Mouse (Mus musculus) hindbrain, embryonic 14.5 days (tissue): ENCODE measurements at regions not wholly inside any gene's neighbourhood (a gene's known extent, or its start where the extent isn't known, plus 50 kb on each side); places are given as distances from the start of the nearest gene placed in this dataset.

Source experiments
- ATAC-seq: fragments of 200-750 bp; cut with Nextera tagmentation; 2 replicates; pipeline ENCODE4 v1.8.0; 2017; ENCODE audit warnings: moderate number of reproducible peaks, mild to moderate bottlenecking, moderate TSS enrichment, moderate library complexity; ENCODE audit not compliant: low FRiP score
- DNase-seq: peaks from one replicate; pipeline ENCODE4 v3.0.0-alpha.2; 2015; ENCODE audit warnings: low spot score
- H3K27ac ChIP-seq: fragments of 300-500 bp; sonication (generic); 2 replicates; pipeline ENCODE4 v1.5.1; 2014; ENCODE audit warnings: mild to moderate bottlenecking, moderate library complexity
- H3K27me3 ChIP-seq: fragments of 300-500 bp; sonication (generic); 2 replicates; pipeline ENCODE4 v1.6.1; 2014; ENCODE audit warnings: mild to moderate bottlenecking, low read length, mixed read lengths; ENCODE audit not compliant: control insufficient read depth, insufficient read depth
- H3K36me3 ChIP-seq: fragments of 300-500 bp; sonication (generic); replicated peaks from 2 replicates; pipeline ENCODE4 v1.6.1; 2014; ENCODE audit not compliant: control insufficient read depth, insufficient read depth
- H3K4me1 ChIP-seq: fragments of 300-500 bp; sonication (generic); replicated peaks from 2 replicates; pipeline ENCODE4 v1.6.1; 2014; ENCODE audit warnings: antibody characterized with exemption, low read length, mixed read lengths; ENCODE audit not compliant: control insufficient read depth, insufficient read depth
- H3K4me2 ChIP-seq: fragments of 300-500 bp; sonication (generic); replicated peaks from 2 replicates; pipeline ENCODE4 v1.6.1; 2014; ENCODE audit warnings: mild to moderate bottlenecking, moderate library complexity
- H3K4me3 ChIP-seq: fragments of 300-500 bp; sonication (generic); replicated peaks from 2 replicates; pipeline ENCODE4 v1.5.1; 2014; ENCODE audit warnings: mild to moderate bottlenecking, low read length
- H3K9ac ChIP-seq: fragments of 300-500 bp; sonication (generic); 2 replicates; pipeline ENCODE4 v1.6.1; 2014
- H3K9me3 ChIP-seq: fragments of 300-500 bp; sonication (generic); 2 replicates; pipeline ENCODE4 v1.6.1; 2016; ENCODE audit warnings: low read length; ENCODE audit not compliant: control insufficient read depth
- WGBS: fragments of 180-500 bp; shearing (Covaris S2); extraction: QIAGEN DNeasy Blood & Tissue Kit; methylation state at CpG from one replicate; pipeline ENCODE4 v1.1.7; 2014; 5-methylcytosine and 5-hydroxymethylcytosine counted together

GRCm38 (mm10) chr11:56149752-56150151 is 108.9 kb upstream of the Nmur2 start:
- no peak for DNase-seq
- Histone ChIP-seq H3K4me3 (no peak overlapping the region), H3K4me2 (no peak overlapping the region), H3K27me3 (peaks cover 6% of the 10 kb centered on the region; the same call in 1 of the 2 replicates), H3K4me1 (no peaks in the 10 kb centered on the region), H3K9ac (no peak overlapping the region), H3K36me3 (no peaks in the 10 kb centered on the region), H3K9me3 (no peaks in the 10 kb centered on the region), H3K27ac (no peak overlapping the region)
- 56% methylated on average over 1 of the region's 1 CpGs for WGBS
- ATAC-seq, result no peak

- no peaks in the 10 kb centered on the region for H3K9me3 ChIP-seq
- no peak overlapping the region for H3K4me3 ChIP-seq
- ATAC-seq (no peak), DNase-seq (peak; percentile 58)
- no peak overlapping the region for H3K27ac ChIP-seq
- H3K4me1 ChIP-seq, result no peaks in the 10 kb centered on the region
- no peak overlapping the region for H3K4me2 ChIP-seq
- no peaks in the 10 kb centered on the region for H3K36me3 ChIP-seq
- peaks cover 6% of the 10 kb centered on the region; the same call in 1 of the 2 replicates for H3K27me3 ChIP-seq
- no peak overlapping the region for H3K9ac ChIP-seq
- 78% methylated on average over 1 of the region's 1 CpGs for WGBS
These were observed 108.1 kb upstream of the Nmur2 start for GRCm38 (mm10) chr11:56148956-56149355.

GRCm38 (mm10) chr11:56146708-56147107 is 105.9 kb upstream of the Nmur2 start:
- no peak for DNase-seq
- Histone ChIP-seq H3K36me3 (no peaks in the 10 kb centered on the region), H3K27me3 (peaks cover 6% of the 10 kb centered on the region; the same call in 1 of the 2 replicates), H3K4me1 (no peaks in the 10 kb centered on the region), H3K27ac (no peak overlapping the region), H3K9me3 (no peaks in the 10 kb centered on the region), H3K4me3 (no peak overlapping the region), H3K4me2 (no peak overlapping the region), H3K9ac (no peak overlapping the region)
- WGBS, result 58% methylated on average over 5 of the region's 5 CpGs
- no peak for ATAC-seq

GRCm38 (mm10) chr11:56131339-56131823 is 90.6 kb upstream of the Nmur2 start:
- no peak overlapping the region for H3K4me3 ChIP-seq

GRCm38 (mm10) chr11:56116553-56117232 is 75.9 kb upstream of the Nmur2 start:
- no peak overlapping the region for H3K27ac ChIP-seq
- H3K9ac ChIP-seq, result no peak overlapping the region
- H3K4me2 ChIP-seq, result no peak overlapping the region
- DNase-seq (peak; percentile 88), ATAC-seq (0 out of 2 replicates have a peak, but pooled peaks have one; percentile 34)
- no peaks in the 10 kb centered on the region for H3K36me3 ChIP-seq
- no peaks in the 10 kb centered on the region for H3K4me1 ChIP-seq
- H3K27me3 ChIP-seq, result no peaks in the 10 kb centered on the region
- 47% methylated on average over 12 of the region's 12 CpGs for WGBS
- H3K4me3 ChIP-seq, result no peak overlapping the region
- no peaks in the 10 kb centered on the region for H3K9me3 ChIP-seq

More at GRCm38 (mm10) chr11:56131339-56131823, 90.6 kb upstream of the Nmur2 start:
- DNase-seq (peak; percentile 96), ATAC-seq (peak; percentile 64; the same call in 1 of the 2 replicates)
- Histone ChIP-seq H3K36me3 (no peaks in the 10 kb centered on the region), H3K4me2 (peak overlapping the region; percentile 43), H3K27ac (no peak overlapping the region), H3K9me3 (no peaks in the 10 kb centered on the region), H3K27me3 (no peaks in the 10 kb centered on the region), H3K4me1 (no peaks in the 10 kb centered on the region), H3K9ac (no peak overlapping the region)
- WGBS, result 24% methylated on average over 15 of the region's 15 CpGs

GRCm38 (mm10) chr11:56107929-56108328 is 67.1 kb upstream of the Nmur2 start:
- Histone ChIP-seq H3K9me3 (no peaks in the 10 kb centered on the region), H3K9ac (no peak overlapping the region), H3K27me3 (no peaks in the 10 kb centered on the region), H3K4me3 (no peak overlapping the region), H3K36me3 (no peaks in the 10 kb centered on the region), H3K4me2 (no peak overlapping the region), H3K27ac (no peak overlapping the region), H3K4me1 (no peaks in the 10 kb centered on the region)
- DNase-seq (peak; percentile 94), ATAC-seq (no peak)
- 11% methylated on average over 3 of the region's 3 CpGs for WGBS

GRCm38 (mm10) chr11:56105632-56106031 is 64.8 kb upstream of the Nmur2 start:
- WGBS, result 26% methylated on average over 4 of the region's 4 CpGs
- Histone ChIP-seq H3K4me2 (no peak overlapping the region), H3K4me3 (no peak overlapping the region), H3K36me3 (no peaks in the 10 kb centered on the region), H3K27ac (no peak overlapping the region), H3K4me1 (no peaks in the 10 kb centered on the region), H3K27me3 (no peaks in the 10 kb centered on the region), H3K9me3 (no peaks in the 10 kb centered on the region), H3K9ac (no peak overlapping the region)
- ATAC-seq (no peak), DNase-seq (peak; percentile 93)

- H3K4me1 ChIP-seq, result no peaks in the 10 kb centered on the region
- H3K4me3 ChIP-seq, result no peak overlapping the region
- no peaks in the 10 kb centered on the region for H3K36me3 ChIP-seq
- H3K27ac ChIP-seq, result no peak overlapping the region
- DNase-seq, result no peak
- no peak for ATAC-seq
- no peaks in the 10 kb centered on the region for H3K27me3 ChIP-seq
- H3K9ac ChIP-seq, result no peak overlapping the region
- no peak overlapping the region for H3K4me2 ChIP-seq
- WGBS, result 35% methylated on average over 2 of the region's 2 CpGs
- H3K9me3 ChIP-seq, result no peaks in the 10 kb centered on the region
These were observed 52.1 kb upstream of the Nmur2 start for GRCm38 (mm10) chr11:56092891-56093290.
